Mouse (Mus musculus) lung, embryonic 14.5 days (tissue): Measurements from ENCODE around the gene Ninj1. TPM values are rescaled to one million over a fixed set of nuclear protein-coding genes. Genes with fewer than 3 reads are reported as not detected.

Experiments used
- ATAC-seq: fragments of 200-750 bp; cut with Nextera tagmentation; 2 replicates; pipeline ENCODE4 v1.8.0; 2017; ENCODE audit warnings: mild to moderate bottlenecking, moderate TSS enrichment, moderate library complexity; ENCODE audit not compliant: insufficient read depth
- DNase-seq: peaks from one replicate; pipeline ENCODE4 v3.0.0-alpha.2; 2015
- H3K27ac ChIP-seq: fragments of 300-500 bp; sonication (generic); 2 replicates; pipeline ENCODE4 v1.5.1; 2014; ENCODE audit warnings: low read depth, mild to moderate bottlenecking, moderate library complexity
- H3K27me3 ChIP-seq: fragments of 300-500 bp; sonication (generic); 2 replicates; pipeline ENCODE4 v1.6.1; 2014; ENCODE audit warnings: low read length, control low read depth; ENCODE audit not compliant: insufficient read depth
- H3K36me3 ChIP-seq: fragments of 300-500 bp; sonication (generic); 2 replicates; pipeline ENCODE4 v1.6.1; 2014; ENCODE audit warnings: control low read depth; ENCODE audit not compliant: insufficient read depth
- H3K4me1 ChIP-seq: fragments of 300-500 bp; sonication (generic); 2 replicates; pipeline ENCODE4 v1.6.1; 2014; ENCODE audit warnings: antibody characterized with exemption, control low read depth; ENCODE audit not compliant: insufficient read depth
- H3K4me2 ChIP-seq: fragments of 300-500 bp; sonication (generic); 2 replicates; pipeline ENCODE4 v1.6.1; 2014; ENCODE audit warnings: mild to moderate bottlenecking
- H3K4me3 ChIP-seq: fragments of 300-500 bp; sonication (generic); 2 replicates; pipeline ENCODE4 v1.5.1; 2014; ENCODE audit warnings: low read depth, low read length
- H3K9ac ChIP-seq: fragments of 300-500 bp; sonication (generic); 2 replicates; pipeline ENCODE4 v1.6.1; 2014
- H3K9me3 ChIP-seq: fragments of 300-500 bp; sonication (generic); 2 replicates; pipeline ENCODE4 v1.6.1; 2016; ENCODE audit warnings: low read depth, low read length, control low read depth
- CTCF ChIP-seq: IDR thresholded peaks from 2 replicates; pipeline ENCODE4 v1.5.1; 2016; ENCODE audit warnings: antibody characterized with exemption, low read depth
- WGBS: fragments of 180-500 bp; shearing (Covaris S2); extraction: QIAGEN DNeasy Blood & Tissue Kit; methylation state at CpG from one replicate; pipeline ENCODE4 v1.1.7; 2014; 5-methylcytosine and 5-hydroxymethylcytosine counted together
- polyA plus RNA-seq: library from polyadenylated mRNA; unstranded; fragments of >200 nt; fragmentation: Nextera tagmentation; extraction: Ambion mirVana; gene quantifications from 2 replicates; pipeline ENCODE4 v1.2.1, GENCODE M21; 2014

The Ninj1 gene
- polyA plus RNA-seq = 39.4 and 44.2 TPM in 2 replicates

DNA sequence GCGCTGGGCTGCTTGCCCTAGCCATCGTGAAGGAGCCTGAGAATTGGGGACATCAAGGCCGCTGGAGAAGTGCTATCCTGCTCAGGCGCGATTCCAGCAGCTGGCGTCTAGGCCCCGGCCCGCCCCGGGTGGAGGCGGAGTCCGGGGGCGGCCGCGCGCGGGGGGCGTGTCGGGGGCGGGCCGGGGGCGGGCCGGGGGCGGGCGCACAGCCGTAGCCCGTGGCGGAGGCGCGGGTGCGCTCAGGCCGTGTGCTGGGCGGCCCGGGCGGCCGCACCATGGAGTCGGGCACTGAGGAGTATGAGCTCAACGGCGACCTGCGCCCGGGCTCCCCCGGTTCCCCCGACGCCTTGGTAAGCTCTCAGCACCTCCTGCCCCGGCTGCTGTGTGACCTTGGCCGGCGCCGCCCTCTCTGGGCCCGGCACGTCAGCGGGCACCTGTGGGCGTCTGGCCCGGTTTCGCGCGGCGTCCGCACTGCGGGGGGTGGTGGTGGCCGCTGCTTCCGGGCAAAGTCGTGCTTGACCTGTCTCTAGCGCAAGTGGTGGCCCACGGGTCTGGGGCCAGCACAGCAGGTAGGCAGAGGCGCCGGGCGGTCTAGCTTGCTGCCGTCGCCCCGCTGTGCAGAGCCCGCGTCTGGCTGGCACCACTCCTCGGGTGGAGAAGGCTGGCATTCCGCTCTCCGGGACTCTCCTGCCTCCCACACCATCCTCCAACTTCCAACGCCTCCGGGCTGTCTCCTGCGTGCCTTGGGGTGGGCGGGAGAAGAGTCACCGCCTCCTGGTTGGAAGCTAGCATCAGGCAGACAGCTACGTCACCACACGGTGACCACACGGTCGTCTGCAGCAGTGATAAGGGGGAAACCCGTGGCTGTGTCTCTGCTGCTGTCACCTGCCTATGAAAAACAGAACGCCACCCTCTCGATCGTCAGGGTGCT, at the start of gene Ninj1:
Gene Ninj1, plus strand, starts transcription at position 198 of the 931 bp plus-strand sequence.
- H3K4me1 ChIP-seq = peaks cover 13% of the 10 kb centered on the region; the same call in 1 of the 2 replicates
- DNase-seq = peak; percentile 91
- H3K9me3 ChIP-seq = no peaks in the 10 kb centered on the region
- under 1% methylated on average over 78 of the region's 87 CpGs for WGBS
- TF ChIP-seq CTCF = no peak
- peak within 1 kb of the TSS; percentile 100 for H3K4me2 ChIP-seq
- no peaks in the 10 kb centered on the region for H3K27me3 ChIP-seq
- H3K36me3 ChIP-seq = no peaks in the 10 kb centered on the region
- peak; percentile 92 for ATAC-seq
- H3K9ac ChIP-seq = peak within 1 kb of the TSS; percentile 69
- H3K27ac ChIP-seq = peak within 1 kb of the TSS; percentile 30; the same call in 1 of the 2 replicates
- peak within 1 kb of the TSS; percentile 78 for H3K4me3 ChIP-seq

DNA sequence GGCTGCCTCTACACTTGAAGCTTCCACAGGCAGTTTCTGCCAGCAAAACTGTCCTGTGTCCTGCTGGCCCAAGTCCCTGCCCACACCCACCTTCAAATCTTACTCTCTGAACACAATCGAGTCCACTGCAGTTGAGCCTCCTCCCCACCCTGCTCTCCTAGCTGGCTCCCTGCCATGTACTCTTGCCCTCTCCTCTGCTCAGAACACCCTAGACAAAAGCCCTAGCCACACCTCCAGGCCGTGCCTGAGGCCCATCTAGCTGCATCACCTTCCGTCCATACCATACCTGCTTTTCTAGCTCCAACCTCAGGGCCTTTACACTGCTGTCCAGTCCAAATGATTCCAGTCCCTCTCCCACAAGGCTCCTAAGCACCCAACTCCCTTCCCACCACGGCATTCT, 46.7 kb upstream of the Ninj1 start:
- Histone ChIP-seq H3K9me3 (no peaks in the 10 kb centered on the region), H3K27ac (no peak overlapping the region), H3K4me1 (no peaks in the 10 kb centered on the region), H3K36me3 (no peaks in the 10 kb centered on the region), H3K4me3 (no peak overlapping the region), H3K4me2 (no peak overlapping the region), H3K9ac (no peak overlapping the region), H3K27me3 (peaks cover 11% of the 10 kb centered on the region)
- DNase-seq = peak; percentile 50
- peak; percentile 47; the same call in 1 of the 2 replicates for ATAC-seq
- no peak for TF ChIP-seq CTCF
- WGBS = 50% methylated on average over 4 of the region's 4 CpGs

DNA sequence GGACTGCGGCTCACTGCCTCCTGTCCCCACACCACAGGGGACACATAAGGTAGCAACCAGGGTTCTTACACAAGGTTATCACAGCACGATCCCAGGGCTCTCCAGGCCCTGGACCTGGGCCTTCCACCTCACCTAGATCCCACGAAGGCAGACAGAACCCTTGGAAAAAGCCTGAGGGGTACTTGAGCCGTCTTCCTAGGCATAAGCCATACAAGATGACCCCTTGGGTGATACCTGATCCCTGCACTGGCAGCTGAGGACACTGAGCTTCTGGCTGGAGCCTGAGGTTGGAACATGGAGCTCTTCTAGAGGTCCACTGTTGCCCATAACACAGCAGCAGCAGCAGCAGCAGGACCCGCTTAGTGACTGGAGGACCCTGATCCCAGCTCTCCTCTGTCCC, 44.9 kb upstream of the Ninj1 start:
- ATAC-seq = no peak
- no peaks in the 10 kb centered on the region for H3K36me3 ChIP-seq
- no peak for DNase-seq
- H3K9ac ChIP-seq = no peak overlapping the region
- H3K4me3 ChIP-seq = no peak overlapping the region
- H3K4me2 ChIP-seq = no peak overlapping the region
- no peak overlapping the region for H3K27ac ChIP-seq
- no peak for TF ChIP-seq CTCF
- H3K4me1 ChIP-seq = no peaks in the 10 kb centered on the region
- WGBS = 72% methylated on average over 5 of the region's 5 CpGs
- H3K27me3 ChIP-seq = peaks cover 29% of the 10 kb centered on the region
- no peaks in the 10 kb centered on the region for H3K9me3 ChIP-seq

DNA sequence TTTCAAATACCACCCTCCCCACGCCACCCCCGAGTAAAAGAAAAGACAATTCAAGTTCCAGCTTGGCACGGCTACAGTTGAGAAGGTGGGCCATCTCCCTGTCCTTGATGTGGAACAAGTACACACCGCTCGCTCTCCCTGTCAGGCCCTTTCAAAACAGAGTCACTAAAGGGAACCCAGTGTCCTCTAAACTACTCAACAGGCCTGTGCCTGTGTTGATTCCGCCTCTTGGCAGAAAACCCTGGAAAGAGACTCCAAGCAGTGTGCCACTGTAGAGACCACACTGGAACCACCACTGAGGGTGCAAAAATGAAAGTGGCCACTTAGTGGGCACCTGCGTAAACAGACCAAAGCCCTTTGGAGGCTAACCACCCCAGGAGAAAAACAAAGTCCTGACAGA, 44.0 kb upstream of the Ninj1 start:
- no peak for TF ChIP-seq CTCF
- DNase-seq = no peak
- no peak overlapping the region for H3K4me3 ChIP-seq
- peaks cover 38% of the 10 kb centered on the region for H3K27me3 ChIP-seq
- no peak for ATAC-seq
- H3K27ac ChIP-seq = no peak overlapping the region
- H3K4me2 ChIP-seq = no peak overlapping the region
- H3K9ac ChIP-seq = no peak overlapping the region
- no peaks in the 10 kb centered on the region for H3K36me3 ChIP-seq
- H3K4me1 ChIP-seq = no peaks in the 10 kb centered on the region; the same call in 1 of the 2 replicates
- no peaks in the 10 kb centered on the region for H3K9me3 ChIP-seq
- WGBS = 82% methylated on average over 7 of the region's 7 CpGs

DNA sequence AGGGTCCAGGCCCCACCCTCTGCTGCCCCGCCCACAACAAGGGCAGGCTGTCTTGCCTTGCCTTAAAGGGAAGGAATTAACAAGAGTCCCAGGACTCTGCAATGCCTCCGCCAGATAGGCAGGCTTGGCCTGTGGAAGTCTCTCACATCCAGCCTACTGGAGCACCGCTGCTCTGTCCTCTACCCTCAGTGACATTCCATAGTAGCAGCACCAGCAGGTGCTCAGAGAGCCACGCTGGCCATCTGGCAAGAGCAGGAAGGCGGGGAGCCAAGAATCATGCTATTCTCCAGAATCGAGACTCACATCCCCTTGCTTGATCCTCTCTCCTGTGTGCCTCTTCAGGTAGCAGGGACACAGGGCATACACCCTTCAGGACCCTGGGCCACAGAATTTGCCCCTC, 42.8 kb upstream of the Ninj1 start:
- Histone ChIP-seq H3K9me3 (no peaks in the 10 kb centered on the region), H3K4me3 (no peak overlapping the region), H3K27ac (no peak overlapping the region), H3K9ac (no peak overlapping the region), H3K36me3 (no peaks in the 10 kb centered on the region), H3K27me3 (peaks cover 49% of the 10 kb centered on the region), H3K4me2 (no peak overlapping the region), H3K4me1 (no peaks in the 10 kb centered on the region; the same call in 1 of the 2 replicates)
- TF ChIP-seq CTCF = no peak
- no peak for DNase-seq
- ATAC-seq = no peak
- WGBS = 43% methylated on average over 6 of the region's 6 CpGs

DNA sequence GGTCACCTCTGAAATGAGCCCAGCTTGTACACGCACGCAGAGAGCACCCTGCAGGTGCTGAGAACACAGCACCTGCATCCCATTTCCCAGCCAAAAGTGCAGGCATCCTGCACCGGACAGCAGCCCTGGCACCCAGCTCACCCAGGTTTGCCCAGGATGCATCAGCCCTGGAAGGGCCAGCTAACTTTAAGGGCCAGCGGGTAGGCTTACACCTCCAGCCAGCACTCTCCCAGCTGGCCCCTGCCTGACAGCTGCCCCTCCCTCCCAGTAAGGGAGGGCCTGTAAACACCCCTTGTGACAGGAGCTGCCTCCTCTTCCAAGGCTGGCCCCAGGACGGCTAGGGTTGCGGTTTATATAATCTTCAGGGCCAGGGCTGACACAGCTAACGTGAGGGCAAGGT, 41.9 kb upstream of the Ninj1 start:
- Histone ChIP-seq H3K9ac (no peak overlapping the region), H3K27ac (no peak overlapping the region), H3K4me1 (no peaks in the 10 kb centered on the region; the same call in 1 of the 2 replicates), H3K27me3 (peaks cover 50% of the 10 kb centered on the region), H3K36me3 (no peaks in the 10 kb centered on the region), H3K9me3 (no peaks in the 10 kb centered on the region), H3K4me3 (no peak overlapping the region), H3K4me2 (no peak overlapping the region)
- TF ChIP-seq CTCF = no peak
- ATAC-seq (no peak), DNase-seq (no peak)
- WGBS = 34% methylated on average over 7 of the region's 7 CpGs

DNA sequence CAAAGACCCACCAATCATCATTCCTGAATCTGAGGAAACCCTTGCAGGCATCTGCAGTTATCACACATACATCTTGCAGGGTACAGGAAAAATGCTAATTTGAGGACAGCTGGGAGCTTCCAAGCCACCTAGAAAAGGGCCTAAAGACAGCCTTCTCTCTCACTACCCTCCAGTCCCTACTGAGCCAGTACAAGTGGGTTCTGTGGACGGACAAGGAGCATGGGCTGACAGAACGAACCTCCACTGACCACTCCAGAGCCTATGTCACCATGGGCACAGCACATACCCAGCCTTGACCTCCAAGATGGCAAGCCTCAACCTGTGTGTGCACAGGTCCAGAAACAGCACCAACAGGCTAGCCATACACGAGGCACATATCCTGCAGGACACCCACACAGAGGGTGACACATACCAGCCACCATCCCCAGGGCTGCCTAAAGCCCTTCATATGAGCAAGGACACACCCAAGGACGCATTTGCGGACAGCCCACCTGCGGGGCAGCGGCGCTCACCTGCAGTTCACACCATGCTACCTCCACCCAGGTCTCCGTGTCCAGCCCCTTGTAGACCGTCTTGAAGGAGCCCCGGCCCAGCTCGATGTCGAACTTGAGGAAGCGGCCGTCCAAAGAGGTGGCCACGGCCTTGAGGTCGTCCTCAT, 41.1 kb upstream of the Ninj1 start:
- H3K27ac ChIP-seq = no peak overlapping the region

More for the DNA sequence above, 41.1 kb upstream of the Ninj1 start:
- H3K27me3 ChIP-seq = peaks cover 50% of the 10 kb centered on the region
- H3K9me3 ChIP-seq = no peaks in the 10 kb centered on the region
- no peaks in the 10 kb centered on the region; the same call in 1 of the 2 replicates for H3K4me1 ChIP-seq
- no peaks in the 10 kb centered on the region for H3K36me3 ChIP-seq
- 25% methylated on average over 17 of the region's 17 CpGs for WGBS
- peak overlapping the region; percentile 96 for H3K4me2 ChIP-seq
- no peak for TF ChIP-seq CTCF
- H3K4me3 ChIP-seq = peak overlapping the region; percentile 64
- ATAC-seq (0 out of 2 replicates have a peak, but pooled peaks have one; percentile 6), DNase-seq (no peak)
- peak overlapping the region; percentile 58; the same call in 1 of the 2 replicates for H3K9ac ChIP-seq
